Mouse (Mus musculus): ENCODE data around the gene Alcam. TPM values are rescaled to one million over a fixed set of nuclear protein-coding genes. Genes with fewer than 3 reads are reported as not detected.

Alcam gene
- total and polyA plus RNA-seq, 3 experiments = not detected

GRCm38 (mm10) chr16:52452477-52452831 lies 1.4 kb downstream of the Alcam start:
- H3K9me3 ChIP-seq (replicated peaks; ENCODE audit: insufficient read depth, low read length) = no peaks in the 10 kb centered on the region
- H3K79me2 ChIP-seq (ENCODE audit: control insufficient read depth, insufficient read depth, low read length, poor library complexity) = no peaks in the 10 kb centered on the region
- no peak overlapping the region for H3K4me3 ChIP-seq (ENCODE audit: control insufficient read depth in 1 of 2, insufficient read depth in 1 of 2, low read depth in 2 of 2, low read length in 2 of 2)
- H3K4me1 ChIP-seq (ENCODE audit: control insufficient read depth in 1 of 2, insufficient read depth in 2 of 2, low read length in 2 of 2) = no peaks in the 10 kb centered on the region
- H3K9ac ChIP-seq (ENCODE audit: control insufficient read depth, low read depth, low read length, poor library complexity, severe bottlenecking) = no peak overlapping the region
- DNase-seq (ENCODE audit: low read depth, low spot score) = no peak
- no peak overlapping the region for H3K27ac ChIP-seq (ENCODE audit: control insufficient read depth, low read depth, low read length)
- no peaks in the 10 kb centered on the region for H3K36me3 ChIP-seq (ENCODE audit: control insufficient read depth in 1 of 2, insufficient read depth in 2 of 2, low read length in 2 of 2)
- no peaks in the 10 kb centered on the region for H3K27me3 ChIP-seq (ENCODE audit: control insufficient read depth in 1 of 2, insufficient read depth in 2 of 2, low read length in 2 of 2)
- TF ChIP-seq SMC3 (IDR thresholded peaks at IDR 0.05; ENCODE audit: low read depth, low read length) = no peak
- TF ChIP-seq KAT2A (conservative IDR thresholded peaks at IDR 0.05; ENCODE audit: low read depth, low read length) = no peak
- TF ChIP-seq POLR2A (IDR thresholded peaks at IDR 0.05; ENCODE audit: control insufficient read depth in 1 of 2, insufficient read depth in 1 of 2, low read depth in 1 of 2, low read length in 2 of 2, poor library complexity in 1 of 2) = no peak
- TF ChIP-seq CHD1 (IDR thresholded peaks at IDR 0.05; ENCODE audit: low read depth, low read length) = no peak
- TF ChIP-seq CHD2 (IDR thresholded peaks at IDR 0.05; ENCODE audit: low read length) = no peak
- no peak for TF ChIP-seq TBP (IDR thresholded peaks at IDR 0.05; ENCODE audit: low read depth, low read length)
- no peak for TF ChIP-seq MEF2A (IDR thresholded peaks at IDR 0.05; ENCODE audit: extremely low read depth, insufficient replicate concordance, low read depth, low read length, poor library complexity, severe bottlenecking)
- no peak for TF ChIP-seq BHLHE40 (IDR thresholded peaks at IDR 0.05; ENCODE audit: borderline replicate concordance, low read depth, low read length)
- no peak for TF ChIP-seq RAD21 (IDR thresholded peaks at IDR 0.05; ENCODE audit: low read depth, low read length)
- no peak for TF ChIP-seq E2F4 (IDR thresholded peaks at IDR 0.05; ENCODE audit: borderline replicate concordance, low read depth, low read length)
- no peak for TF ChIP-seq NELFE (IDR thresholded peaks at IDR 0.05; ENCODE audit: low read depth, low read length)
- no peak for TF ChIP-seq MAX (IDR thresholded peaks at IDR 0.05; ENCODE audit: low read length)
- TF ChIP-seq CTCF (IDR thresholded peaks at IDR 0.05 in 2 of 3, conservative IDR thresholded peaks at IDR 0.05 in 1 of 3; ENCODE audit: control insufficient read depth in 1 of 3, insufficient read depth in 1 of 3, low read depth in 2 of 3, low read length in 3 of 3, poor library complexity in 1 of 3, severe bottlenecking in 1 of 3) = no peak
- TF ChIP-seq ZC3H11A (IDR thresholded peaks at IDR 0.05; ENCODE audit: low read depth, low read length) = no peak
- TF ChIP-seq ETS1 (IDR thresholded peaks at IDR 0.05; ENCODE audit: low read depth, low read length) = no peak
- no peak for TF ChIP-seq MAFK (IDR thresholded peaks at IDR 0.05; ENCODE audit: borderline replicate concordance, low read depth, low read length)
- no peak for TF ChIP-seq SIN3A (IDR thresholded peaks at IDR 0.05; ENCODE audit: low read length)
- TF ChIP-seq NRF1 (IDR thresholded peaks at IDR 0.05; ENCODE audit: insufficient read depth, low read depth, low read length, poor library complexity, severe bottlenecking) = no peak
- no peak for TF ChIP-seq USF1 (IDR thresholded peaks at IDR 0.05; ENCODE audit: low read depth, low read length)
- no peak for TF ChIP-seq POLR2AphosphoS2 (IDR thresholded peaks at IDR 0.05; ENCODE audit: low read length)

- no peak overlapping the region for H3K4me3 ChIP-seq (ENCODE audit: control insufficient read depth in 1 of 2, insufficient read depth in 1 of 2, low read depth in 2 of 2, low read length in 2 of 2)
- no peak overlapping the region for H3K27ac ChIP-seq (ENCODE audit: control insufficient read depth, low read depth, low read length)
- no peaks in the 10 kb centered on the region for H3K79me2 ChIP-seq (ENCODE audit: control insufficient read depth, insufficient read depth, low read length, poor library complexity)
- H3K9ac ChIP-seq (ENCODE audit: control insufficient read depth, low read depth, low read length, poor library complexity, severe bottlenecking) = no peak overlapping the region
- no peaks in the 10 kb centered on the region for H3K36me3 ChIP-seq (ENCODE audit: control insufficient read depth in 1 of 2, insufficient read depth in 2 of 2, low read length in 2 of 2)
- DNase-seq (ENCODE audit: low read depth, low spot score) = no peak
- no peaks in the 10 kb centered on the region for H3K27me3 ChIP-seq (ENCODE audit: control insufficient read depth in 1 of 2, insufficient read depth in 2 of 2, low read length in 2 of 2)
- TF ChIP-seq MEF2A (IDR thresholded peaks at IDR 0.05; ENCODE audit: extremely low read depth, insufficient replicate concordance, low read depth, low read length, poor library complexity, severe bottlenecking) (no peak), MYB (IDR thresholded peaks at IDR 0.05; ENCODE audit: low read depth, low read length) (no peak), MAZ (IDR thresholded peaks at IDR 0.05; ENCODE audit: low read depth, low read length) (no peak)
- H3K4me1 ChIP-seq (ENCODE audit: control insufficient read depth in 1 of 2, insufficient read depth in 2 of 2, low read length in 2 of 2) = no peaks in the 10 kb centered on the region
- H3K9me3 ChIP-seq (replicated peaks; ENCODE audit: insufficient read depth, low read length) = no peaks in the 10 kb centered on the region
Observed at GRCm38 (mm10) chr16:52451786-52452476, 1.9 kb downstream of the Alcam start.
